Mouse (Mus musculus) heart, embryonic 12.5 days (tissue): ENCODE data around the gene Smim4. TPM values are rescaled to one million over a fixed set of nuclear protein-coding genes. Genes with fewer than 3 reads are reported as not detected.

Source experiments
- ATAC-seq: fragments of 200-750 bp; cut with Nextera tagmentation; 2 replicates; pipeline ENCODE4 v1.8.0; 2017; ENCODE audit warnings: moderate TSS enrichment, moderate library complexity; ENCODE audit not compliant: insufficient number of reproducible peaks, low FRiP score
- H3K27ac ChIP-seq: fragments of 300-500 bp; sonication (generic); 2 replicates; pipeline ENCODE4 v1.5.1; 2016; ENCODE audit warnings: mild to moderate bottlenecking, moderate library complexity; ENCODE audit not compliant: poor library complexity, severe bottlenecking
- H3K27me3 ChIP-seq: fragments of 300-500 bp; sonication (generic); replicated peaks from 2 replicates; pipeline ENCODE4 v1.6.1; 2016; ENCODE audit warnings: mild to moderate bottlenecking, moderate library complexity
- H3K36me3 ChIP-seq: fragments of 300-500 bp; sonication (generic); 2 replicates; pipeline ENCODE4 v1.6.1; 2016; ENCODE audit warnings: mild to moderate bottlenecking, moderate library complexity
- H3K4me1 ChIP-seq: fragments of 300-500 bp; sonication (generic); replicated peaks from 2 replicates; pipeline ENCODE4 v1.6.1; 2016; ENCODE audit warnings: mild to moderate bottlenecking
- H3K4me2 ChIP-seq: fragments of 300-500 bp; sonication (generic); 2 replicates; pipeline ENCODE4 v1.6.1; 2016; ENCODE audit warnings: mild to moderate bottlenecking, moderate library complexity
- H3K4me3 ChIP-seq: fragments of 300-500 bp; sonication (generic); 2 replicates; pipeline ENCODE4 v1.5.1; 2016; ENCODE audit warnings: mild to moderate bottlenecking
- H3K9ac ChIP-seq: fragments of 300-500 bp; sonication (generic); 2 replicates; pipeline ENCODE4 v1.6.1; 2016; ENCODE audit warnings: mild to moderate bottlenecking, moderate library complexity
- H3K9me3 ChIP-seq: fragments of 300-500 bp; sonication (generic); replicated peaks from 2 replicates; pipeline ENCODE4 v1.6.1; 2016; ENCODE audit warnings: mild to moderate bottlenecking, moderate library complexity
- WGBS: fragments of 180-500 bp; shearing (Covaris S2); methylation state at CpG from one replicate; pipeline ENCODE4 v1.1.7; 2016; 5-methylcytosine and 5-hydroxymethylcytosine counted together
- polyA plus RNA-seq: library from polyadenylated mRNA; unstranded; fragments of >200 nt; fragmentation: Nextera tagmentation; extraction: Ambion mirVana; gene quantifications from 2 replicates; pipeline ENCODE4 v1.2.1, GENCODE M21; 2016

The Smim4 gene
- polyA plus RNA-seq, 1 experiment from 2014 or later: 68.6 TPM

DNA sequence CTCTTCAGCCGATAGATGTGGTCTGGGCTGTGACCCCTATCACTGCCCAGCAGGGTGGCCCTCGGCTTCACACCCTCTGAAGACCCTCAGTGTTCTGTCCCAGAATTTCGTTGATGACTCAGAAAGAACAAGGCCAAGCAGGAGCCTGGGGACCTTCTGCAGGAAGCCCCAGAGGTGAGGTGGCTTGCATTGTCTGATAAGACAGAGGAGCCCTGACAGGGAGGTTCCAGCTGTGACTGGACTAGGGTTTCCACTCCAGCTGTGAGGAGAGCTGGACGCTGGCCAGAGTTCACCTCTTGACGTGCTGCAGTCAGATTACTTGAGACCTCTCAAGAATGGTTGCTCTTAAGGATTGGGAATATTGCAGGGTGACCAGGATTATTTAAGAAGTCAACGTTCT is 3.3 kb upstream of the Smim4 start:
- peaks cover 49% of the 10 kb centered on the region for H3K4me1 ChIP-seq

DNA sequence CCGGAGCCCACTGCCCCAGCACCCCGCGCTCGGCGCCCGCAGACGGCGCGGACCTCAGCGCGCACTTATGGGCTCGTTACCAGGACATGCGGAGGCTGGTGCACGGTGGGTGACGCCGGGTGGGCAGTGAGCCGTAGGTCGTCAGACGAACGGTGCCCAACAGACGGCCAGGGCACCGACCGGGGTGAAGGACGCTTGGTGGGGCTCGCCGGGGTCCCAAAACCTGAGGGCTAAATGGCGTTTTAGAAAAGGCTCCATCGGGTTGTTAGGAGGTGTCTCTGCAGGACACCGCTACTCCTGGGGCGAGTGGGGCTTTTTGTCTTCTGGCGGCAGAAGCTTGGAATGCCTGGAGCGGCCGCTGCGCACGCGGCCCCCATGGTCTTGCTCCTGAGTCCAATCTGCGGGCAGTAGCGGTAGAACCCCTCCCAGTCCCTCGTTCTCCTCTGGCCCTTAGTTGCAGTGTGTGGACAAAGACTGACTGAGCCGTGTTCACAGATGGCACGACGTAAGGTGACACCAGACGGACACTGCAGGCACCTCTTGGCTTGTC is 2.6 kb upstream of the Smim4 start:
- 0 out of 2 replicates have a peak, but pooled peaks have one; percentile 1 for ATAC-seq
- Histone ChIP-seq H3K4me1 (peaks cover 53% of the 10 kb centered on the region), H3K4me2 (peak overlapping the region; percentile 84), H3K9ac (peak overlapping the region; percentile 93), H3K27ac (peak overlapping the region; percentile 83), H3K9me3 (no peaks in the 10 kb centered on the region), H3K4me3 (peak overlapping the region; percentile 90), H3K36me3 (peaks cover 23% of the 10 kb centered on the region), H3K27me3 (no peaks in the 10 kb centered on the region)
- WGBS: under 1% methylated on average over 43 of the region's 43 CpGs

More for the DNA sequence above, 3.3 kb upstream of the Smim4 start:
- peaks cover 29% of the 10 kb centered on the region for H3K36me3 ChIP-seq
- H3K27me3 ChIP-seq: no peaks in the 10 kb centered on the region
- H3K4me3 ChIP-seq: peak overlapping the region; percentile 90
- no peak for ATAC-seq
- H3K4me2 ChIP-seq: peak overlapping the region; percentile 84
- H3K9ac ChIP-seq: peak overlapping the region; percentile 93
- WGBS: 6% methylated on average over 6 of the region's 6 CpGs
- no peaks in the 10 kb centered on the region for H3K9me3 ChIP-seq
- no peak overlapping the region for H3K27ac ChIP-seq

DNA sequence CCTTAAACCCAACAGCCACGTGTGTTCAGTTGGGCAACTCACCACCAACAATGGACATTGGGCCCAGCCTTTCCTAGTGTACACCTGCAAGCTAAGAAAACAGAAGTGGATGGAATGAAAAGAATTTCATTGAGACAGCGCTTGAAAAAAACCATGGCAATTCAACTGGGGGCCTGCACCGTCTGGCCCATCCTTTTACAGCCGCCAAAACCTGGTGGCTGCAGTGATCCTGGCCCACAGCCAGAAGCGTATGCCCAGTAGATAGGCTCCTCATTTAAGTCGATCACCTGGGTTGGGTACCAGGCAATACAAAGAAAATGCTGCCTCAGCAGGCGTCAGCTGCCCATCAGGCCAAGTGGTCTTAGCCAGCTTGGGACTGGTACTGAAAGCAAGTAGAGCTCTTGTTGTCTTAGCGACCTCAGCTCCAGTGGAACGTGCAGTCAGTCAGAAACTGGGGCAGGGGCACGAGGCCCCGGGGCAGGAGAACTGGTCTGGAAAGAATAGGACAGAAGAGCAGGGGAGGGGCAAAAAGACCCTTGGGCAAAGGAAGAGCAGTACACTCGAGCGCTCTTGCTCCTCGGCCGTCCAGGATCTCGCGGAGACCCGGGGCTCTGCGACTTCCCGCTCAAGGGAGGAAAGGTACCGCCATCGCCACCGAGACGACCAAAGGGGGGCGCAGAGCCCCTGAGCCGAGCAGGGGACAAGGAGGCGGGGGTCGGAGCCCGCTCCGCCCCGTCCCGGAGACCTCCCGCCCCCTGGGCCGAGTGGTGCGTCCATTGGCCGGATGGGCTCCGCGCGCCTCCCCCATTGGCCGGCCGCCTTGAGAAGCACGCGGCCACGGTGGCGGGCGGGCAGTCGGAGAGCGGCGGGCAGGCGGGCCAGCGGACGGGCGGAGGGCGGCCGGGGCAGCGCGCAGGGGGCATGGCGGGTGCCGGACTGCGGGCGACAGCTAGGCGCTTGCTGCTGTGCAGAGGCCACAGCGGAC is 1.8 kb upstream of the Smim4 start, which contains the start of gene Nt5dc2:
Gene Nt5dc2 (plus strand): TSS at position 818 of the 985 bp plus-strand sequence.
- peak; percentile 85 for ATAC-seq
- 2% methylated on average over 63 of the region's 63 CpGs for WGBS
- Histone ChIP-seq H3K27ac (peak within 1 kb of the TSS; percentile 83), H3K36me3 (peaks cover 18% of the 10 kb centered on the region), H3K9me3 (no peaks in the 10 kb centered on the region), H3K27me3 (no peaks in the 10 kb centered on the region), H3K4me3 (peak within 1 kb of the TSS; percentile 90), H3K9ac (peak within 1 kb of the TSS; percentile 93), H3K4me2 (peak within 1 kb of the TSS; percentile 84), H3K4me1 (peaks cover 59% of the 10 kb centered on the region)

DNA sequence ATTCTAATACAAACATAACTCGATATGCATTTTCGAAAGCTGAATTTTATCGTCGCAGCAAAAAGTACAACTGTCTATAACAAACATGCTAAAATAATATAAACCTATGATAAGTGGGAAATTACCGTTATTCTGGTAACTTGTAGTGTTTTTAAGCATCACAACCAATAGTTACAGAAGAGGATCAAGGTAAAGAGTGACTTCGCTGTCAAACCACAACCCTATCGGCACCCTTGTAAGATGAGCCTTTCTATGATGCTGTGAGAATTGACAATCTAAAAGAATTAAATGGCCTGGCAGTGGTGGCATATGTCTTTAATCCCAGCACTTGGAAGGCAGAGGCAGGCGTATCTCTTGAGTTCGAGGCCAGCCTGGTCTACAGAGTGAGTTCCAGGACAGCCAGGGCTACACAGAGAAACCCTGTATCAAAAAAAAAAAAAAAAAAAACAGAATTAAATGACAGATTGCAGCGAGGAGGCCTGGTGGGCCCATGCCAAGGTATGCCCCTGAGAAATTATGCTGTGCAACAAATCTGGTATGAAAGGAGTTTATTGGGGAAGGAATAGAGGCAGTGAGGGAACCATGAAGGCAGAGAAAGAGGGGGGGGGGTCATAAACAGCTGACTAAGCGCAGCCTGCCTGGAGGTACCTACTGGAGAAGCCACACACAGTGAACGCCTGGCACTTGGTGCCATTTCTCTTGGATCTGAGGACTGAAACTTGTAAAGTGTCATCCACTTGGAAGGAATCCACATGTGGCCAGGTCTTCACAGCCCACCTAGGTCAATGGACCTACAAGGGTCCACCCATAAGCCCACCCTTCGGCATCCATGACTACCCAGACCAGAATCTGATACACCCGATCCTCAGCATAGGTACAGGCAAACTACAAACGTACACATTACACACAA is 825 bp upstream of the Smim4 start:
- Histone ChIP-seq H3K9ac (peak overlapping the region; percentile 93; the same call in 1 of the 2 replicates), H3K4me2 (peak overlapping the region; percentile 84), H3K27me3 (no peaks in the 10 kb centered on the region), H3K4me1 (peaks cover 63% of the 10 kb centered on the region), H3K27ac (peak overlapping the region; percentile 83), H3K4me3 (peak overlapping the region; percentile 64; the same call in 1 of the 2 replicates), H3K9me3 (no peaks in the 10 kb centered on the region), H3K36me3 (peaks cover 15% of the 10 kb centered on the region)
- no peak for ATAC-seq
- WGBS: 65% methylated on average over 15 of the region's 15 CpGs

DNA sequence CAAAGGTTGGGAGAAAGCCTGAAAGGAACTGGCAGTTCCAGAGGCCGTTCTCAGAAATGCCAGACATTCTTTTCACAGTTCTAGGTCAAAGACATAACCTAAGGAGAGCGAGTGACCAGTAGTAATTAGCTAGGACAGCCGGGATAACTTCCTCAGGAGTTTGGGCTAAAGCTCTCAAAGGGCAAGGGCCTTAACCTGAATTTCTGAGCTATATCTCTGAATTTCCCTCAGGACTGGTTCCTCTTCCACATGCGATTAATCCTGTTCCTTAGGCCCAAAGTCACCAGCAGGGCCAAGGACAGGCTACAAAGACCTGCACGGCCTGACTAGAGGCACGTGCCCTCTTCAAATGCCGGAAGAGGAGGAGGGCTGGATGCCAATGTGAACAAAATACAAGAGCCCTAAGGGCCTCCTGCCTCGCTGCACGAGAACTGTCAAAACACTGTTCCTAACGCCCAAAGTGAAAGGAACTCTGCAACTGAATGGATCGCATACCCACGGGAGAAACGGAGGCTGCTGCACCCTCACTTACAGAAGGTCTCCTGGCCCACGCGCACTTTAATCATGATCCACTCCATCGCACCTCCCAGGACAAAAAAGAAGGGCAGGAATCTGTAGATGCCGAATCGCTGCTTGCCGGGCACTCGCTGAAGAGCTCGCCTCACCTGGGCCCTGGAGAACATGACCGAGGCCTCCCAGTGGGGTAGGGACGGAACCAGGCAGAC is 493 bp downstream of the Smim4 start:
- Histone ChIP-seq H3K4me1 (peaks cover 53% of the 10 kb centered on the region), H3K27ac (peak overlapping the region; percentile 94), H3K9ac (peak overlapping the region; percentile 87), H3K36me3 (peaks cover 18% of the 10 kb centered on the region), H3K4me2 (peak overlapping the region; percentile 69), H3K27me3 (no peaks in the 10 kb centered on the region), H3K4me3 (peak overlapping the region; percentile 64), H3K9me3 (no peaks in the 10 kb centered on the region)
- under 1% methylated on average over 23 of the region's 23 CpGs for WGBS
- ATAC-seq: 0 out of 2 replicates have a peak, but pooled peaks have one; percentile 22

DNA sequence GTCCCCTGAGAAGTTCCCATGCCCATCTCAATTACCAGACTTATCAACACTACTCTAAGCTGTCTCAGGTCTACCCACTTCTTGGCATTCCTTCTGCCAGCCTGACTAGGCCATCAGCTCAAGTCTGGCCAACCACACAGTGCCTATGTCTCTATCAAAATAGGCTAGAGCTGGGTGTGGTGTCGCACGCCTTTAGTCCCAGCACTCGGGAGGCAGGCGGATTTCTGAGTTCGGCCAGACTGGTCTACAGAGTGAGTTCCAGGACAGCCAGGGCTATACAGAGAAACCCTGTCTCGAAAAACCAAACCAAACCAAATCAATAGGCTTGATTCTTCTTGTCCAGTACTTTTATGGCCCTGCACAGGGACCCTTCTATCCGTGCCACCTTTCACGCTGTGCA is 1.9 kb downstream of the Smim4 start:
- H3K27ac ChIP-seq: no peak overlapping the region
- ATAC-seq: no peak
- no peak overlapping the region for H3K9ac ChIP-seq
- H3K36me3 ChIP-seq: peaks cover 23% of the 10 kb centered on the region
- no peaks in the 10 kb centered on the region for H3K27me3 ChIP-seq
- H3K9me3 ChIP-seq: no peaks in the 10 kb centered on the region
- H3K4me2 ChIP-seq: peak overlapping the region; percentile 56
- peaks cover 38% of the 10 kb centered on the region for H3K4me1 ChIP-seq
- 91% methylated on average over 8 of the region's 8 CpGs for WGBS
- peak overlapping the region; percentile 22; the same call in 1 of the 2 replicates for H3K4me3 ChIP-seq

DNA sequence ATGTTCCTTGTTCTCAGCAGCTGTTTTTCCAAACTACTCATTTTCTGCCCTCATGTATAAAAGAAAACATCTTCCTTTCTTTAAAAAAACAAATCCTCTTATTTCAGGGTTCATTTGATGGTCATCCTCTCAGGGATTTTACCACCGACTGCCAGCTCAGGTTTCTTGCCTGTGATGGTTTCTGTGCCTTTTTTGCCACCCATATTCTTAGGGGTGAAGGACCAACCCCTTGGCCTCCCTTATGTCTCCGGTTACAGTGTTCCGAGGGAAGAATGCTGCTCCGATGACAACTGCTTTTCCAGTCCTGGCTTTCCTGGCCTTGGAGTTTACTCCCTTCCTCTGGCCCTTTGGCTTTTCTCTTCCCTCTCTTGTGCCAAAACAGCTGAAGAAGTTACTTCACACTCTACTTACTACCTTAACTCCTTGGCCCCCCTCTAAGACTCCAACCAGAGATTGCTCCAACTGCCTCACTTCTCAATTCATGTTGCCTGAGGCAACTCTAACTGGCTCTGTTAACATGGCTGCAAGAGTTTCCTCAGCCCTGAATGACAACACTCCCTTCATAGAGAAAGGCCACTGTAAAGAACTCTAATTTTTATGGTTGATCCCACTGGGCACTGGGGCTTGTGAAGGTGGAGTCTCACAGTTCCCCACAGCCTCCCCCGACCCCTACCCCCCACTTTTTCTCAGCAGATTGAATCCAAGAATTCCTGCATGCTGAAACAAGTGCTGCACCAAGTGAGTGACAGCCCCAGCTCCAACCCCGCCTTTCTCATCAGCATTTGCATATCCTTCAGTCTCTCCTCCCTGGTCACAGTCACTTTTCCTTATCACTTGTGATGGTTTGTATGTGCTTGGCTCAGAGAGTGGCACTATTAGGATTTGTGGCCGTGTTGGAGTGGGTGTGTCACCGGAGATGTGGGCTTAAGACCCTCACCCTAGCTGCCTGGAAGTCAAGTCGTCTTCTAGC is 3.4 kb downstream of the Smim4 start:
- WGBS: 56% methylated on average over 9 of the region's 9 CpGs
- peak overlapping the region; percentile 5; the same call in 1 of the 2 replicates for H3K4me2 ChIP-seq
- 0 out of 2 replicates have a peak overlapping the region, but pooled peaks have one; percentile 0 for H3K9ac ChIP-seq
- no peak overlapping the region for H3K4me3 ChIP-seq
- no peaks in the 10 kb centered on the region for H3K27me3 ChIP-seq
- H3K36me3 ChIP-seq: peaks cover 28% of the 10 kb centered on the region
- no peaks in the 10 kb centered on the region for H3K9me3 ChIP-seq
- H3K4me1 ChIP-seq: peaks cover 35% of the 10 kb centered on the region
- ATAC-seq: no peak
- H3K27ac ChIP-seq: peak overlapping the region; percentile 31; the same call in 1 of the 2 replicates

DNA sequence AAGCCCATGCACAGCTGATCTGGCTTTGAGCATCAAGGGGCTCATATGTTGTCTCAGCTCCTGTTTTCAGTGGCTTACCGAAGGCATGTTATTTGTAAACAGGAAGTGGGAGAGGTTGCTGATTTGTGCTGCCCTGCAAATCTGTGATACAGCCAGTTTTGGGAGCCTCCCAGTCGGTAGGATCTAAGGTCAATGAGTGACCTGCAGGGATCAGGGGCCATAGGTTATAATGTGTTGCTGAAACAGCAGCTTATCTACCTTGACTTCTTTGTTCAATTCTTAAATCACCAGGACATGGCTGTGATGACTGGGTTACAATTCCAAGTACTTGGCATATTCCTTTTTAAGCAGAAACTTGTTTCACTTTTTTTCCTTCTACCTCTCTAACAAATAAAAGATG is 13.2 kb downstream of the Smim4 start:
- no peaks in the 10 kb centered on the region for H3K27me3 ChIP-seq
- H3K36me3 ChIP-seq: peaks cover 58% of the 10 kb centered on the region
- H3K9ac ChIP-seq: no peak overlapping the region
- H3K9me3 ChIP-seq: no peaks in the 10 kb centered on the region
- no peak overlapping the region for H3K4me3 ChIP-seq
- no peak for ATAC-seq
- no peak overlapping the region for H3K4me2 ChIP-seq
- peaks cover 15% of the 10 kb centered on the region for H3K4me1 ChIP-seq
- no peak overlapping the region for H3K27ac ChIP-seq
- 57% methylated on average over 2 of the region's 2 CpGs for WGBS

DNA sequence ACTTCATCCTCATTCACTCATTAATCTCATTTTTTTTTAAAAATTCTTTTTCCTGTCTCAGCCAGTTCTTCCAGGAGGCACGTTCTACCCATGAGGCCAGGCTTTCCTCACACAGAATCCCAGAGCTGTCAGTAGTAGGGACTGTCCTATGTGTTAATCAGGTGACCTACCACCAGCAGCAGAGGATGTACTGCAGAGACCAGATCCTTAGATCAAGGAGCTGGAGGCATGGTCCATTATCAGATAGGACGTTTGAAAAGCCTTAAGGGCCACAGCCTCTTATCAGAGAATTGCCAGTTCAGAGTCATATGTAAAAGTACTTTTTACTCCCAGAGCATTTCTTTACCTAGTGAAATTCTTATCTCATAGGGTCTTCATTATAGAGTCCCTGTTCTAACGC is 14.7 kb downstream of the Smim4 start:
- 45% methylated on average over 3 of the region's 3 CpGs for WGBS
- H3K36me3 ChIP-seq: peaks cover 65% of the 10 kb centered on the region
- no peak for ATAC-seq
- H3K4me2 ChIP-seq: no peak overlapping the region
- peaks cover 20% of the 10 kb centered on the region for H3K4me1 ChIP-seq
- H3K27ac ChIP-seq: no peak overlapping the region
- H3K9ac ChIP-seq: no peak overlapping the region
- no peaks in the 10 kb centered on the region for H3K9me3 ChIP-seq
- H3K4me3 ChIP-seq: no peak overlapping the region
- H3K27me3 ChIP-seq: no peaks in the 10 kb centered on the region
